Mouse (Mus musculus) hindbrain, postnatal 0 days (tissue): ENCODE data around the gene Tjp3. TPM values are rescaled to one million over a fixed set of nuclear protein-coding genes. Genes with fewer than 3 reads are reported as not detected.

Experiments
- ATAC-seq: fragments of 200-750 bp; cut with Nextera tagmentation; 2 replicates; pipeline ENCODE4 v1.8.0; 2017; ENCODE audit warnings: mild to moderate bottlenecking, moderate TSS enrichment, moderate library complexity
- DNase-seq: peaks from one replicate; pipeline ENCODE4 v3.0.0-alpha.2; 2015; ENCODE audit warnings: low spot score
- H3K27ac ChIP-seq: fragments of 300-500 bp; sonication (generic); 2 replicates; pipeline ENCODE4 v1.5.1; 2014; ENCODE audit warnings: mild to moderate bottlenecking
- H3K27me3 ChIP-seq: fragments of 300-500 bp; sonication (generic); 2 replicates; pipeline ENCODE4 v1.6.1; 2014; ENCODE audit warnings: low read length, mixed read lengths; ENCODE audit not compliant: insufficient read depth
- H3K36me3 ChIP-seq: fragments of 300-500 bp; sonication (generic); 2 replicates; pipeline ENCODE4 v1.6.1; 2014; ENCODE audit warnings: low read length, mixed read lengths; ENCODE audit not compliant: insufficient read depth
- H3K4me1 ChIP-seq: fragments of 300-500 bp; sonication (generic); 2 replicates; pipeline ENCODE4 v1.6.1; 2014; ENCODE audit warnings: antibody characterized with exemption, low read length, mixed read lengths; ENCODE audit not compliant: insufficient read depth
- H3K4me2 ChIP-seq: fragments of 300-500 bp; sonication (generic); 2 replicates; pipeline ENCODE4 v1.6.1; 2014; ENCODE audit warnings: low read depth, mild to moderate bottlenecking, low read length, moderate library complexity, mixed read lengths
- H3K4me3 ChIP-seq: fragments of 300-500 bp; sonication (generic); 2 replicates; pipeline ENCODE4 v1.5.1; 2014; ENCODE audit warnings: low read length
- H3K9ac ChIP-seq: fragments of 300-500 bp; sonication (generic); replicated peaks from 2 replicates; pipeline ENCODE4 v1.6.1; 2014; ENCODE audit warnings: mild to moderate bottlenecking, low read length, moderate library complexity, mixed read lengths
- H3K9me3 ChIP-seq: fragments of 300-500 bp; sonication (generic); 2 replicates; pipeline ENCODE4 v1.6.1; 2016; ENCODE audit warnings: low read length, mixed read lengths
- CTCF ChIP-seq: IDR thresholded peaks from 2 replicates; pipeline ENCODE4 v1.5.1; 2016; ENCODE audit warnings: antibody characterized with exemption, control low read depth, low read depth
- WGBS: fragments of 180-500 bp; shearing (Covaris S2); extraction: QIAGEN DNeasy Blood & Tissue Kit; methylation state at CpG from one replicate; pipeline ENCODE4 v1.1.7; 2014; 5-methylcytosine and 5-hydroxymethylcytosine counted together
- polyA plus RNA-seq: library from polyadenylated mRNA; unstranded; fragments of >200 nt; fragmentation: Nextera tagmentation; extraction: Ambion mirVana; gene quantifications from 2 replicates; pipeline ENCODE4 v1.2.1, GENCODE M21; 2015
- total RNA-seq: library from RNA; depleted of rRNA; stranded (reverse); fragments of >200 nt; gene quantifications from 2 replicates; pipeline ENCODE4 v1.2.3, GENCODE M21; 2014; rRNA removed

The Tjp3 gene
- 2.9 and 6.0 TPM in 2 replicates for total RNA-seq
- 3.9 and 5.2 TPM in 2 replicates for polyA plus RNA-seq

DNA sequence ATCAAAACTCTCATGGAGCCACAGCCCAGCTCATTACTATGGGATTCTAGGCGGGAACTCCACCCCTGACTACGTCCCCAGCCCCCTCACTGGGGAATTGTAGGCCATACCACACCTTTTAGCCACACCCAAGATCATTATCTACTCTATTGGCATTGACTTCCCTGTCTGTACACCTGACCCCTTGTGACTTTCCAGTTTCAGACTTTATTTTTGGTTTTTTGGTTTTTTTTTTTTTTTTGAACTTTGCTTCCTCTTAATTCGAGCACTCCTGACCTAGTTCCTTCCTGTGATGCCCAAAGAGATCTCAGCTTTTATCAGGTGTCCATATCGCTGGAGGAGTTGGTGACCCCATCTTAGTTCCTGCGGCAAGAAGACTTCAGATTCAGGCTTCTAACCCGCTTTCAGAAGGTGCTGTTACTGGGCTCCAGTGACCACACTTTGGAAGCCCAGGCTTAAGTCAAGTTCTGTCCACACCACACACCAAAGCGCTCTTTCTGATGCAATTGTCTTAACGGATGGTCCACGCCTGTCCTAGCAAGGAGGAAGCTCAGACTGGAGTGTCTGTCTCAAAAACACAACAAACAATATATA lies at the start of gene Tjp3:
TSS of gene Tjp3 (minus strand) at position 71 of the 594 bp plus-strand sequence.
- DNase-seq, result no peak
- Histone ChIP-seq H3K27me3 (no peaks in the 10 kb centered on the region), H3K27ac (0 out of 2 replicates have a peak within 1 kb of the TSS, but pooled peaks have one; percentile 0), H3K4me2 (peak within 1 kb of the TSS; percentile 2; the same call in 1 of the 2 replicates), H3K36me3 (no peaks in the 10 kb centered on the region), H3K4me1 (peaks cover 15% of the 10 kb centered on the region; the same call in 1 of the 2 replicates), H3K4me3 (no peak within 1 kb of the TSS), H3K9me3 (no peaks in the 10 kb centered on the region), H3K9ac (no peak within 1 kb of the TSS)
- ATAC-seq, result no peak
- TF ChIP-seq CTCF, result no peak
- WGBS, result 77% methylated on average over 9 of the region's 9 CpGs

DNA sequence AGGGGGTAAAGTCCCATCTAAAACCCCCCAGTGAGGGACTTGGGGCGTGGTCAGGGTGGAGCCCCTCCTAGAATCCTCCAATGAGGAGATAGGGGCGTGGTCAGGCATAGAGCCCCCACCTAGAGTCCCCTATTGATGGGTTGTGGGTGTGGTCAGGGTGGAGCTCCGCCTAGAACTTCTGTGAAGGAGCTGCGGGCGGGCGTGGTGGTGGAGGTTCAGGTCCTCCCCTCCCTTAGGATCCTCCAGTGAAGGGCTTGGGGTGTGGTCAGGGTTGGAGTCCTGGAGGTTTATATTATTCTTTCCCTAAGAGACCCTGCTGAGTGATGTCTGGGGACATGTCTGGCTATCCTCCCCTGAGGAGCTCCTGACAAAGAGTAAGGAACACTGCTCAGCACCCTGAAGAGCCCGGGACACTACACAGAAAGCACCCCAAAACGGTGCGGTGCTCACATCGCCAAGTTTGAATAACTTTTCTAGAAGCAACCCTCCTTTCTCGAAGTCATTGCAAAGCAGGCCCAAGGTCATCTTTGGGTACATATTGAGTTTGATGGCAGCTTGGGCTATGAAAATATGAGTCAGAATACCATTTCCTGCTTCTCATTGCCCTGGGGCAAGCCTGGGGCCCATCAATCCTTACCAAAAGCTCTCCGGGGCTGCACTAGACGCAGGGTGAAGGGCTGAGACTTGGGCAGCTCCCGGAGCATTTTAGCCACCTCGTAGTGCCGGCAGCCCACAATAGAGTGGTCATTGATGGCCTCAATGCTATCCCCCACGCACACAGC lies 49.4 kb upstream of the Tjp3 start:
- Histone ChIP-seq H3K9me3 (no peaks in the 10 kb centered on the region), H3K9ac (no peak overlapping the region), H3K4me2 (no peak overlapping the region), H3K27ac (no peak overlapping the region), H3K27me3 (peaks cover 28% of the 10 kb centered on the region; the same call in 1 of the 2 replicates), H3K4me3 (no peak overlapping the region), H3K4me1 (0 out of 2 replicates have a peak, but pooled peaks cover 4% of the 10 kb centered on the region), H3K36me3 (no peaks in the 10 kb centered on the region)
- DNase-seq (no peak), ATAC-seq (no peak)
- TF ChIP-seq CTCF, result no peak
- WGBS, result 39% methylated on average over 17 of the region's 17 CpGs

DNA sequence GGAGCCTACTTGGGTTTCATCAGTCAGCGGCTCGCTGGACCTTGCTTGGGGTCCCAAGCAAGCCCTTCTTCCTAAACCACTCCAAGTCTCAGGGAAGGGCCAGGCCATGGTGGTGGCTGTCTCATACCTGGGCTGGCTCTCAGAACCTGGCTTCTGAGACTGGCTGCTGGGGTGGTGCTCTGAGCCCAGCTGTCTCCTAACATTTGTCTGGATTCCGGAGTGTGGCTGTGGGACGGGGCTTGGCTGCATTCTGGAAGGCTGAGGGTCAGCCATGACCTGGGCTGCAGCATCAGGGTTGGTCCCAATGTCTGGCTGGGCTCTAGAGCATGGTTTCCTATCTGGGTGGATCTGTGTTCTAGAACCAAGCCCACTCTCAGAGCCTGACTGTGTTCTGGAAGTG lies 45.2 kb upstream of the Tjp3 start:
- WGBS, result 96% methylated on average over 4 of the region's 4 CpGs
- Histone ChIP-seq H3K4me1 (0 out of 2 replicates have a peak, but pooled peaks cover 7% of the 10 kb centered on the region), H3K9ac (no peak overlapping the region), H3K36me3 (no peaks in the 10 kb centered on the region), H3K9me3 (no peaks in the 10 kb centered on the region), H3K4me3 (no peak overlapping the region), H3K4me2 (no peak overlapping the region), H3K27ac (no peak overlapping the region), H3K27me3 (no peaks in the 10 kb centered on the region)
- ATAC-seq (no peak), DNase-seq (no peak)
- no peak for TF ChIP-seq CTCF

DNA sequence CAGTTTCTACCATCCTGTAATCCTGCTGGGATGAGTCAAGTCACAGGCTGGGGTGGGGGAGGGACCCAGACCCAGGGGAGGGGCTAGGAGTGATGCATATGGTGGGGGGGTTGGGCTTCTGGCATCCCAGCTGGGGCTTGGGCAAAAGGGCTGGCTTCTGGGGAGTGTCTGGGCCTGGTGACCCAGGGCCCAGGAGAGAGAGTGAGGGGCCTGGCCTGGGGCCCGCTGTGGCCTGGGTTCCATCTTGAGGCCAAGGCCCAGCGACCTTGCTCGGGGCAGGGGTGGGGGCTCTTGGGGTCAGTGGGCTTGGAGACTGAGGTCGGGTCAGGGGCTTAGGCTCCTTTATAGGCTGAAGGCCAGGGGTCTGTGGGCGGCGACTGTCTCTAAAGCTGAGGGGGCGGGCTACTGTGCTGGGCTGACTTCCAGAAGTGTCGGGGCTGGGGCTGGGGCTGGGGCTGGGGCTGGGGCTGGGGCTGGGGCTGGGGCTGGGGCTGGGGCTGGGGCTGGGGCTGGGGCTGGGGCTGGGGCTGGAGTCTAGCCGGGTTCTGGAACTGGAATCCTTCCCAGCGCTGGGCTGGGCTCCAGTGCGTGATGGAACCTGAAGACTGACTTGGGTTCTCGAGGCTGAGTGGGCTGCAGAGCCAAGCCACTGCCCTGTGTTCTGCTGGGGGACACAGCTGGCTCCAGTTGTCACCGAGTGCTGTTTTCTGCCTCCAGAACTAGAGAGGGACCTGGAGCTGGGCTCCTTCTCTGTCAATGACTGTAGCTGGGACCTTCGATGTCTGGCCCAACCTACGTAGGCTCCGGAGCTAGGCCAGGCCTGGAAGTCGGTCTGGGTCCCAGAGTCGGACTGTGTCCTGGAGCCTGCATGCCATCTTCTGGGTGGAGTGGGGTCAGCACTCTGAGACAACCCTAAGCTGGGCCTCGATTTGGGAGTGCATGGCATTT lies 44.3 kb upstream of the Tjp3 start:
- TF ChIP-seq CTCF, result no peak
- 36% methylated on average over 19 of the region's 19 CpGs for WGBS
- ATAC-seq (peak; percentile 33; the same call in 1 of the 2 replicates), DNase-seq (peak; percentile 39)
- Histone ChIP-seq H3K4me1 (0 out of 2 replicates have a peak, but pooled peaks cover 7% of the 10 kb centered on the region), H3K4me3 (no peak overlapping the region), H3K36me3 (no peaks in the 10 kb centered on the region), H3K9ac (no peak overlapping the region), H3K27me3 (no peaks in the 10 kb centered on the region), H3K27ac (no peak overlapping the region), H3K9me3 (no peaks in the 10 kb centered on the region), H3K4me2 (no peak overlapping the region)

DNA sequence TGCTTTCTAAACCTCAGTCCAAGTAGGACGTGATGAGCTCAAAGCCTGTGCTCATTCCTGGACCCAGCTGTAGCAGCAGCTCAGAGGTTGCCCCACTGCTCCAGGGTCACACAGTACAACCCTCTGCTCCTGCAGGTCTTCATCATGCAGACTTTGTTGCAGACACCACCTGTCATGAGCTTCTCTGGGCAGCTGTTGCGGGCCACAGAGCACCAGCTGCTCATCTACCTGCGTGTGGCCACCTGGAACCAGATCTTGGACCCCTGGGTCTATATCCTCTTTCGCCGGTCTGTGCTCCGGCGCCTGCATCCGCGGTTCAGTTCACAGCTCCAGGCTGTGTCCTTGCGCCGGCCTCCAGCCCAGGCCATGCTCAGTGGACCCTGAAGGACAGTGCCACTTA lies 42.9 kb upstream of the Tjp3 start:
- H3K36me3 ChIP-seq, result no peaks in the 10 kb centered on the region
- 62% methylated on average over 11 of the region's 11 CpGs for whole genome bisulfite sequencing
- H3K27ac ChIP-seq, result no peak overlapping the region
- H3K27me3 ChIP-seq, result no peaks in the 10 kb centered on the region
- no peak for TF ChIP-seq CTCF
- H3K4me3 ChIP-seq, result no peak overlapping the region
- H3K4me1 ChIP-seq, result 0 out of 2 replicates have a peak, but pooled peaks cover 7% of the 10 kb centered on the region
- ATAC-seq, result no peak
- H3K9ac ChIP-seq, result no peak overlapping the region
- H3K4me2 ChIP-seq, result no peak overlapping the region
- no peaks in the 10 kb centered on the region for H3K9me3 ChIP-seq
- no peak for DNase-seq

DNA sequence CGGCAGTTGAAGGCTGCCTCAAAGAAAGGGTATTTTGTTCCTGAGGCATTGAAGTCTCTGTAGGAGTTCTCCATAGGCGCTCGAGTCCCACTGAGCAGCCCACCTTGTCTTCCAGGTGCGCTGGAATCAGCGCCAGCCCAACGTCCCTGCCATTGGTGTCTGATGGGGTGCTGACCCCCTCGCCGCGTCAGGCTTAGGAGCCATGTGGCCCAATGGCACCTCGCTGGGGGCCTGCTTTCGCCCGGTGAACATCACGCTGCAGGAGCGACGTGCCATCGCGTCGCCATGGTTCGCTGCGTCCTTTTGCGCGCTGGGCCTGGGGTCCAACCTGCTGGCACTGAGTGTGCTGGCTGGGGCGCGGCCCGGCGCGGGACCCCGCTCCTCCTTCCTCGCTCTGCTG lies 40.9 kb upstream of the Tjp3 start:
- no peaks in the 10 kb centered on the region for H3K27me3 ChIP-seq
- no peaks in the 10 kb centered on the region for H3K9me3 ChIP-seq
- ATAC-seq (no peak), DNase-seq (no peak)
- no peak for TF ChIP-seq CTCF
- no peak overlapping the region for H3K4me2 ChIP-seq
- no peak overlapping the region for H3K9ac ChIP-seq
- H3K4me1 ChIP-seq, result 0 out of 2 replicates have a peak, but pooled peaks cover 7% of the 10 kb centered on the region
- H3K27ac ChIP-seq, result no peak overlapping the region
- 0 out of 2 replicates have a peak, but pooled peaks cover under 1% of the 10 kb centered on the region for H3K36me3 ChIP-seq
- H3K4me3 ChIP-seq, result no peak overlapping the region
- 16% methylated on average over 29 of the region's 29 CpGs for WGBS
